Mouse (Mus musculus): Measurements from ENCODE around the gene Crhr2. TPM values are rescaled to one million over a fixed set of nuclear protein-coding genes. Genes with fewer than 3 reads are reported as not detected.

The Crhr2 gene
- polyA plus RNA-seq, 1 experiment from 2014 or later = 0.31 TPM

- no peak overlapping the region for H3K4me2 ChIP-seq (replicated peaks; ENCODE audit: low read depth, low read length)
- H3K27ac ChIP-seq (ENCODE audit: low read depth, low read length) = no peak overlapping the region
- WGBS = 66% methylated on average over 1 of the region's 1 CpGs
Measured at GRCm38 (mm10) chr6:55045326-55045725, 87.5 kb downstream of the Crhr2 start.

GRCm38 (mm10) chr6:55044542-55044941 is 88.3 kb downstream of the Crhr2 start:
- Histone ChIP-seq H3K9ac (ENCODE audit: low read depth, low read length) (no peak overlapping the region), H3K36me3 (ENCODE audit: control insufficient read depth, insufficient read depth, low read length) (no peaks in the 10 kb centered on the region), H3K27ac (ENCODE audit: low read depth, low read length) (no peak overlapping the region), H3K4me2 (replicated peaks; ENCODE audit: low read depth, low read length) (no peak overlapping the region), H3K27me3 (ENCODE audit: control insufficient read depth, insufficient read depth, low read length) (no peaks in the 10 kb centered on the region), H3K4me1 (replicated peaks; ENCODE audit: control insufficient read depth, insufficient read depth, low read length) (no peaks in the 10 kb centered on the region), H3K9me3 (ENCODE audit: control insufficient read depth, low read length) (no peaks in the 10 kb centered on the region), H3K4me3 (ENCODE audit: low read depth, low read length) (no peak overlapping the region)
- 76% methylated on average over 5 of the region's 5 CpGs for WGBS
- ATAC-seq (ENCODE audit: low FRiP score) (no peak), DNase-seq (ENCODE audit: low spot score) (no peak)

More at GRCm38 (mm10) chr6:55045326-55045725, 87.5 kb downstream of the Crhr2 start:
- H3K27me3 ChIP-seq (ENCODE audit: control insufficient read depth, insufficient read depth, low read length) = no peaks in the 10 kb centered on the region
- H3K4me3 ChIP-seq (ENCODE audit: low read depth, low read length) = no peak overlapping the region
- H3K9me3 ChIP-seq (ENCODE audit: control insufficient read depth, low read length) = no peaks in the 10 kb centered on the region
- ATAC-seq (ENCODE audit: low FRiP score) = no peak
- H3K36me3 ChIP-seq (ENCODE audit: control insufficient read depth, insufficient read depth, low read length) = no peaks in the 10 kb centered on the region
- H3K9ac ChIP-seq (ENCODE audit: low read depth, low read length) = no peak overlapping the region
- H3K4me1 ChIP-seq (replicated peaks; ENCODE audit: control insufficient read depth, insufficient read depth, low read length) = no peaks in the 10 kb centered on the region
- no peak for DNase-seq (ENCODE audit: low spot score)

- H3K27ac ChIP-seq (ENCODE audit: low read depth, low read length) = no peak overlapping the region
- no peak overlapping the region for H3K4me2 ChIP-seq (replicated peaks; ENCODE audit: low read depth, low read length)
- DNase-seq (ENCODE audit: low spot score) (no peak), ATAC-seq (ENCODE audit: low FRiP score) (no peak)
- H3K4me1 ChIP-seq (replicated peaks; ENCODE audit: control insufficient read depth, insufficient read depth, low read length) = no peaks in the 10 kb centered on the region
- H3K4me3 ChIP-seq (ENCODE audit: low read depth, low read length) = no peak overlapping the region
- no peaks in the 10 kb centered on the region for H3K36me3 ChIP-seq (ENCODE audit: control insufficient read depth, insufficient read depth, low read length)
- H3K27me3 ChIP-seq (ENCODE audit: control insufficient read depth, insufficient read depth, low read length) = no peaks in the 10 kb centered on the region
- no peaks in the 10 kb centered on the region for H3K9me3 ChIP-seq (ENCODE audit: control insufficient read depth, low read length)
- 83% methylated on average over 8 of the region's 8 CpGs for WGBS
- no peak overlapping the region for H3K9ac ChIP-seq (ENCODE audit: low read depth, low read length)
Measured at GRCm38 (mm10) chr6:55043206-55043605, 89.6 kb downstream of the Crhr2 start.

Other genes with a start within 250 kb of the Crhr2 start
- 1.8 and 2.4 TPM in 2 replicates for gene Nod1, start 160.4 kb downstream of the Crhr2 start, polyA plus RNA-seq (2014; fragmentation: Nextera tagmentation; extraction: Ambion mirVana)
- 18.2 and 18.9 TPM in 2 replicates for gene Ggct, start 140.1 kb downstream of the Crhr2 start, polyA plus RNA-seq (2014; fragmentation: Nextera tagmentation; extraction: Ambion mirVana)
- gene Gars, start 95.0 kb downstream of the Crhr2 start, polyA plus RNA-seq (2014; fragmentation: Nextera tagmentation; extraction: Ambion mirVana) = 214 and 230 TPM in 2 replicates
- 0.28 TPM in 1 of 2 replicates, not detected in the other for gene Inmt, start 42.0 kb upstream of the Crhr2 start, polyA plus RNA-seq (2014; fragmentation: Nextera tagmentation; extraction: Ambion mirVana)
- gene Mindy4, start 70.4 kb upstream of the Crhr2 start, polyA plus RNA-seq (2014; fragmentation: Nextera tagmentation; extraction: Ambion mirVana) = 11.9 and 12.6 TPM in 2 replicates
- 0.46 and 0.56 TPM in 2 replicates for gene Aqp1, start 203.4 kb upstream of the Crhr2 start, polyA plus RNA-seq (2014; fragmentation: Nextera tagmentation; extraction: Ambion mirVana)
- gene Ghrhr, start 243.3 kb upstream of the Crhr2 start, polyA plus RNA-seq (2014; fragmentation: Nextera tagmentation; extraction: Ambion mirVana) = not detected in 2 replicates

Data from hindbrain, embryonic 11.5 days (tissue).